Mouse (Mus musculus) kidney, embryonic 15.5 days (tissue): ENCODE measurements around the gene Dirc2. TPM values are rescaled to one million over a fixed set of nuclear protein-coding genes. Genes with fewer than 3 reads are reported as not detected.

Source experiments
- ATAC-seq: fragments of 200-750 bp; cut with Nextera tagmentation; replicated peaks from 2 replicates; pipeline ENCODE4 v1.8.0; 2017; ENCODE audit warnings: moderate TSS enrichment; ENCODE audit not compliant: low FRiP score
- H3K27ac ChIP-seq: fragments of 300-500 bp; sonication (generic); 2 replicates; pipeline ENCODE4 v1.5.1; 2015; ENCODE audit warnings: mild to moderate bottlenecking, inconsistent platforms
- H3K27me3 ChIP-seq: fragments of 300-500 bp; sonication (generic); 2 replicates; pipeline ENCODE4 v1.6.1; 2015; ENCODE audit warnings: inconsistent platforms
- H3K36me3 ChIP-seq: fragments of 300-500 bp; sonication (generic); 2 replicates; pipeline ENCODE4 v1.6.1; 2015; ENCODE audit warnings: inconsistent platforms
- H3K4me1 ChIP-seq: fragments of 300-500 bp; sonication (generic); 2 replicates; pipeline ENCODE4 v1.6.1; 2015; ENCODE audit warnings: inconsistent platforms
- H3K4me2 ChIP-seq: fragments of 300-500 bp; sonication (generic); 2 replicates; pipeline ENCODE4 v1.6.1; 2015; ENCODE audit warnings: moderate library complexity, mild to moderate bottlenecking, inconsistent platforms
- H3K4me3 ChIP-seq: fragments of 300-500 bp; sonication (generic); replicated peaks from 2 replicates; pipeline ENCODE4 v1.5.1; 2015; ENCODE audit warnings: mild to moderate bottlenecking, inconsistent platforms
- H3K9ac ChIP-seq: fragments of 300-500 bp; sonication (generic); 2 replicates; pipeline ENCODE4 v1.6.1; 2015; ENCODE audit warnings: mild to moderate bottlenecking, inconsistent platforms
- H3K9me3 ChIP-seq: fragments of 300-500 bp; sonication (generic); replicated peaks from 2 replicates; pipeline ENCODE4 v1.6.1; 2016; ENCODE audit warnings: inconsistent platforms
- WGBS: fragments of 180-500 bp; shearing (Covaris S2); methylation state at CpG from one replicate; pipeline ENCODE4 v1.1.7; 2015; ENCODE audit warnings: mixed read lengths; 5-methylcytosine and 5-hydroxymethylcytosine counted together
- polyA plus RNA-seq: library from polyadenylated mRNA; unstranded; fragments of >200 nt; fragmentation: Nextera tagmentation; extraction: Ambion mirVana; gene quantifications from 2 replicates; pipeline ENCODE4 v1.2.1, GENCODE M21; 2015

Gene Dirc2
- polyA plus RNA-seq, 1 experiment from 2014 or later: 12.5 TPM

- 45% methylated on average over 8 of the region's 8 CpGs for WGBS
- ATAC-seq: peak; percentile 79
Measured at GRCm38 (mm10) chr16:35729151-35729738, 39.9 kb downstream of the Dirc2 start.

GRCm38 (mm10) chr16:35726601-35727000 lies 42.6 kb downstream of the Dirc2 start:
- H3K4me3 ChIP-seq: no peak overlapping the region
- no peaks in the 10 kb centered on the region for H3K27me3 ChIP-seq
- H3K36me3 ChIP-seq: no peaks in the 10 kb centered on the region; the same call in 1 of the 2 replicates
- no peak for ATAC-seq
- no peaks in the 10 kb centered on the region for H3K4me1 ChIP-seq
- no peak overlapping the region for H3K27ac ChIP-seq
- no peaks in the 10 kb centered on the region for H3K9me3 ChIP-seq
- no peak overlapping the region for H3K4me2 ChIP-seq
- H3K9ac ChIP-seq: no peak overlapping the region
- 76% methylated on average over 2 of the region's 2 CpGs for WGBS

More at GRCm38 (mm10) chr16:35729151-35729738, 39.9 kb downstream of the Dirc2 start:
- Histone ChIP-seq H3K4me1 (no peaks in the 10 kb centered on the region), H3K27ac (no peak overlapping the region), H3K4me3 (no peak overlapping the region), H3K4me2 (no peak overlapping the region), H3K9me3 (no peaks in the 10 kb centered on the region), H3K9ac (no peak overlapping the region), H3K27me3 (no peaks in the 10 kb centered on the region), H3K36me3 (peaks cover 9% of the 10 kb centered on the region)

- H3K36me3 ChIP-seq: no peaks in the 10 kb centered on the region; the same call in 1 of the 2 replicates
- no peak overlapping the region for H3K27ac ChIP-seq
- 85% methylated on average over 6 of the region's 6 CpGs for WGBS
- no peaks in the 10 kb centered on the region for H3K27me3 ChIP-seq
- no peak overlapping the region for H3K9ac ChIP-seq
- ATAC-seq: no peak
- no peaks in the 10 kb centered on the region for H3K4me1 ChIP-seq
- no peaks in the 10 kb centered on the region for H3K9me3 ChIP-seq
- no peak overlapping the region for H3K4me3 ChIP-seq
- H3K4me2 ChIP-seq: no peak overlapping the region
Measured at GRCm38 (mm10) chr16:35724561-35724960, 44.6 kb downstream of the Dirc2 start.

- no peak for ATAC-seq
- Histone ChIP-seq H3K36me3 (peaks cover 15% of the 10 kb centered on the region; the same call in 1 of the 2 replicates), H3K27ac (no peak overlapping the region), H3K4me3 (no peak overlapping the region), H3K4me1 (0 out of 2 replicates have a peak, but pooled peaks cover 5% of the 10 kb centered on the region), H3K9me3 (no peaks in the 10 kb centered on the region), H3K27me3 (no peaks in the 10 kb centered on the region), H3K9ac (no peak overlapping the region), H3K4me2 (no peak overlapping the region)
- WGBS: 81% methylated on average over 5 of the region's 5 CpGs
Measured at GRCm38 (mm10) chr16:35717761-35718160, 51.4 kb downstream of the Dirc2 start.

DNA sequence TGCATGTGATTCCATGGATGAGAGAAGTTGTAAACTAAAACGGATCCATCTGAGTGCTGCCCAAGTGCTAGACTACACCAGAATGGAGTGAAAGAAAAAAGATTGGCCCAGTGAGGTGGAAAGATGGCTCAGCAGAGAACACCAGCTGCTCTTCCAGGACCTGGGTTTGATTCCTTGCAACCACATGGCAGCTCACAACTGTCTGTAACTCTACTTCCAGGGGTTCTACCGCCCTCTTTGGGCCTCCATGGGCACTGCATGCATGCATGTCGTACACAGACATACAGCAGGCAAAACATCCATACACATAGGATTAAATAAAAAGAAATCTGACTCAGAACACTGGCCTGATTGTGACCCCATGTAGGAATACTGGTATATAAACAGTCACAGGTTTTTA lies 52.9 kb downstream of the Dirc2 start:
- no peak overlapping the region for H3K4me3 ChIP-seq
- no peak overlapping the region for H3K27ac ChIP-seq
- H3K27me3 ChIP-seq: no peaks in the 10 kb centered on the region
- 84% methylated on average over 3 of the region's 3 CpGs for WGBS
- H3K4me1 ChIP-seq: peaks cover 9% of the 10 kb centered on the region; the same call in 1 of the 2 replicates
- ATAC-seq: no peak
- H3K36me3 ChIP-seq: peaks cover 15% of the 10 kb centered on the region; the same call in 1 of the 2 replicates
- H3K9ac ChIP-seq: no peak overlapping the region
- H3K9me3 ChIP-seq: no peaks in the 10 kb centered on the region
- H3K4me2 ChIP-seq: no peak overlapping the region

- Histone ChIP-seq H3K36me3 (peaks cover 15% of the 10 kb centered on the region; the same call in 1 of the 2 replicates), H3K27me3 (no peaks in the 10 kb centered on the region), H3K9ac (no peak overlapping the region), H3K4me1 (peaks cover 9% of the 10 kb centered on the region; the same call in 1 of the 2 replicates), H3K27ac (no peak overlapping the region), H3K4me3 (no peak overlapping the region), H3K4me2 (no peak overlapping the region), H3K9me3 (no peaks in the 10 kb centered on the region)
- WGBS: 54% methylated on average over 5 of the region's 5 CpGs
- no peak for ATAC-seq
Measured at GRCm38 (mm10) chr16:35715771-35716170, 53.4 kb downstream of the Dirc2 start.

- peaks cover 9% of the 10 kb centered on the region; the same call in 1 of the 2 replicates for H3K4me1 ChIP-seq
- H3K4me3 ChIP-seq: no peak overlapping the region
- H3K4me2 ChIP-seq: no peak overlapping the region
- H3K36me3 ChIP-seq: peaks cover 15% of the 10 kb centered on the region; the same call in 1 of the 2 replicates
- H3K27me3 ChIP-seq: no peaks in the 10 kb centered on the region
- no peaks in the 10 kb centered on the region for H3K9me3 ChIP-seq
- WGBS: 52% methylated on average over 6 of the region's 6 CpGs
- no peak for ATAC-seq
- no peak overlapping the region for H3K27ac ChIP-seq
- H3K9ac ChIP-seq: no peak overlapping the region
Measured at GRCm38 (mm10) chr16:35715350-35715749, 53.8 kb downstream of the Dirc2 start.

DNA sequence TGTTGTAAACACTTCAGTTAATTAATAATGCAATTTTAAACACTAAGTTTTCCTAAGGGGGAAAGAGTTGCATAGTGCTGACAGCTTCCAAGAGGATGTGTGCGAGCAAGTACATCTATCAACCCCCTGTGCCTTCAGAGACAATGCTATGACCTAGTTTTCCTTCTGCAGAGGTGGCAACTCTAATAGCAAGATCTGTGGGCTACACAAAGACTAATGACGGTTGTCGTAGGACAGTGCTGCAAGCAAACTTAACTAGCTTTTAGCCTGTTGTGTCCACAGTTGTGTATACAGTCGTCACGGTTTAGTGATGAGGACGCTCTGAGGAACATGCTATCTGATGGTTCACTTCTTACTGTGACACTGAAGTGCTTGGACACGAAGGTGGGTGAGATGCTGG lies 54.5 kb downstream of the Dirc2 start:
- WGBS: 90% methylated on average over 7 of the region's 7 CpGs
- Histone ChIP-seq H3K4me2 (no peak overlapping the region), H3K36me3 (peaks cover 15% of the 10 kb centered on the region; the same call in 1 of the 2 replicates), H3K9ac (no peak overlapping the region), H3K27ac (no peak overlapping the region), H3K4me1 (peaks cover 9% of the 10 kb centered on the region; the same call in 1 of the 2 replicates), H3K27me3 (no peaks in the 10 kb centered on the region), H3K4me3 (no peak overlapping the region), H3K9me3 (no peaks in the 10 kb centered on the region)
- no peak for ATAC-seq

GRCm38 (mm10) chr16:35713606-35714005 lies 55.5 kb downstream of the Dirc2 start:
- Histone ChIP-seq H3K9me3 (no peaks in the 10 kb centered on the region), H3K4me2 (no peak overlapping the region), H3K27me3 (no peaks in the 10 kb centered on the region), H3K4me3 (no peak overlapping the region), H3K27ac (no peak overlapping the region), H3K4me1 (peaks cover 9% of the 10 kb centered on the region; the same call in 1 of the 2 replicates), H3K9ac (no peak overlapping the region), H3K36me3 (peaks cover 12% of the 10 kb centered on the region; the same call in 1 of the 2 replicates)
- no peak for ATAC-seq
- WGBS: 73% methylated on average over 7 of the region's 7 CpGs

- 52% methylated on average over 7 of the region's 7 CpGs for WGBS
- no peak overlapping the region for H3K4me3 ChIP-seq
- H3K9me3 ChIP-seq: no peaks in the 10 kb centered on the region
- H3K36me3 ChIP-seq: peaks cover under 1% of the 10 kb centered on the region; the same call in 1 of the 2 replicates
- peaks cover 9% of the 10 kb centered on the region; the same call in 1 of the 2 replicates for H3K4me1 ChIP-seq
- H3K4me2 ChIP-seq: no peak overlapping the region
- H3K27me3 ChIP-seq: peaks cover 5% of the 10 kb centered on the region
- H3K9ac ChIP-seq: no peak overlapping the region
- no peak for ATAC-seq
- no peak overlapping the region for H3K27ac ChIP-seq
Measured at GRCm38 (mm10) chr16:35711004-35711403, 58.2 kb downstream of the Dirc2 start.

DNA sequence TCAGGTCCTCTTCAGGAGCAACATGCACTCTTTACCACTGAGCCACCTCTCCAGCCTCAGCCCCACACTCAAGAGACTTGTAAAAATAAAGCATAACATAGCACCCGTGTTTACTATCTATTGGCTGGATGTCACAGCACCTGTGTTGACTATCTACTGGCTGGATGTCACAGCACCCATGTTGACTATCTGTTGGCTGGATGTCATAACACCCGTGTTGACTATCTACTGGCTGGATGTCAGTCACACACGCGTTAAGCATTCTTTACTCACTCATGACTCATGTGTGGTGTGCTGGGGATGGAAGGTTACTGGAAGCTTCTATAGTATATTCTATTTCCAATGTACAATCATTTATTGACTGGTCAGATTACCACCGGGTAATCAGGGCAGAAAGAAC lies 62.2 kb downstream of the Dirc2 start:
- Histone ChIP-seq H3K4me1 (peaks cover 9% of the 10 kb centered on the region; the same call in 1 of the 2 replicates), H3K4me3 (no peak overlapping the region), H3K27ac (no peak overlapping the region), H3K27me3 (peaks cover 13% of the 10 kb centered on the region), H3K36me3 (no peaks in the 10 kb centered on the region), H3K4me2 (no peak overlapping the region), H3K9me3 (no peaks in the 10 kb centered on the region), H3K9ac (no peak overlapping the region)
- no peak for ATAC-seq
- 93% methylated on average over 5 of the region's 5 CpGs for WGBS

DNA sequence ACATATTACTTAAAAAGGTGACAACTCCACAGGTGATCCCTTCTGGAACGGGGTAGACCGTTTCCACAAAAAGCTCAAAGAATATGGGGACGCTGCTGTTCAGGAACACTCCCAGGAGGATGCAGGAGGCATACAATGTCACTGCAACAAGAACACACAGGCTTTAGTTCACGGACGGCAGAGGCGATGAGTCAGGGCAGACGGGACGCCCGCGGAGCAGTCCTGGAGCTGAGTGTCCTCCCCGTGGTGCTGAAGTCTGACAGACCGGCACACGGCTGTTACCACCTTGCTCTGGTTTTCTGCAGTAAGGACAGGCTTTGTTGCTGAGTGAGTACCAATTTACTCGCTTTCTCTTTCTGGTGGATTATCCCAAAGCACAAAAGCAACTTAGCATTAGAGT lies 64.4 kb downstream of the Dirc2 start:
- Histone ChIP-seq H3K27ac (no peak overlapping the region), H3K4me3 (no peak overlapping the region), H3K4me2 (no peak overlapping the region), H3K36me3 (no peaks in the 10 kb centered on the region), H3K9ac (no peak overlapping the region), H3K4me1 (peaks cover 9% of the 10 kb centered on the region; the same call in 1 of the 2 replicates), H3K27me3 (peaks cover 25% of the 10 kb centered on the region), H3K9me3 (no peaks in the 10 kb centered on the region)
- WGBS: 70% methylated on average over 14 of the region's 14 CpGs
- no peak for ATAC-seq
